Mouse (Mus musculus): ENCODE data around the gene Ttll2.
"Not testable (repeated sequence)": the region's sequence is repeated elsewhere in the genome, so short reads cannot be mapped to it uniquely, and the experiment has no call there.

- not testable (repeated sequence) for TF ChIP-seq CTCF (IDR thresholded peaks at IDR 0.05; ENCODE audit: control insufficient read depth, insufficient read depth, low read length); POLR2A (IDR thresholded peaks at IDR 0.05; ENCODE audit: borderline replicate concordance, control insufficient read depth, low read depth, low read length)
Observed at GRCm38 (mm10) chr17:7324346-7324745, 28.1 kb downstream of the Ttll2 start, which contains the start of gene Tcp10a.

Data from bone marrow, adult 2 months (tissue).